In the genomic region with DNA sequence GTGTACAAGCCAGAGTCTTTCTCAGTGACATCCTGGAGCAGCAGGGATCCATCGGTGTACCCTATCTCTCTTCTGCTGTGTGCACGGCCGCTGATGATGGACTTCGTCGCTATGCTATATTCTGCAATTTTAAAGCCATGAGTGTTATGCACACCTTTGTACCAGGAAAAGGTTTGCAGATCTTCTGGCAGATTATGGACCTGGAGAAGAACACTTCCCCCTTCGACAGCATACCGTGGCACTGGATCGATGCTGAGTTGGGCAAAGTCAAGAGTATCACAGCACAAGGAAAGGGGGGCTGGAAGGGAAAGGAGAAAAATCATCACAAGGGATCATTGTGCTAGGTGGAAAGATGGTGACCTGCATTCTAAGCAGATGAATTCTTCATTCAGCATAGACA, we compare ENCODE assay signal across 24 mouse cellular contexts. TPM values are rescaled to one million over a fixed set of nuclear protein-coding genes. Genes with fewer than 3 reads are reported as not detected.
"Had no signal": no experiment of that assay in that cellular context is flagged by ENCODE, and none has a peak within 500 bp of the region (broad histone marks: within the 10 kb centered on the region; RNA-seq: fewer than 3 reads in every experiment).

No protein-coding gene starts in this region.

- H3K4me3 ChIP-seq: neural tube, embryonic 13.5 days; neural tube, embryonic 15.5 days; stomach, embryonic 15.5 days had no signal

- H3K9ac ChIP-seq: neural tube, embryonic 13.5 days; neural tube, embryonic 15.5 days; stomach, embryonic 15.5 days had no signal

- H3K36me3 ChIP-seq: neural tube, embryonic 13.5 days; neural tube, embryonic 15.5 days; stomach, embryonic 15.5 days had no signal

- H3K4me2 ChIP-seq: neural tube, embryonic 13.5 days; neural tube, embryonic 15.5 days; stomach, embryonic 15.5 days had no signal

- H3K27ac ChIP-seq: neural tube, embryonic 13.5 days; neural tube, embryonic 15.5 days; stomach, embryonic 15.5 days; stomach, postnatal 0 days had no signal

- H3K9me3 ChIP-seq: neural tube, embryonic 13.5 days; neural tube, embryonic 15.5 days; stomach, embryonic 15.5 days had no signal

- H3K27me3 ChIP-seq: neural tube, embryonic 13.5 days; neural tube, embryonic 15.5 days; stomach, embryonic 15.5 days had no signal

- H3K4me1 ChIP-seq: neural tube, embryonic 13.5 days; neural tube, embryonic 15.5 days; stomach, embryonic 15.5 days had no signal

- DNase-seq: retina, postnatal 1 day; right cerebral cortex, adult 18-20 months; right cerebral cortex, postnatal 14 days; right cerebral cortex, postnatal 25 days; right cerebral cortex, postnatal 4 days; spleen, adult 18-20 months; thymus, adult 18-20 months; thymus, adult 2 months; thymus, postnatal 14 days; thymus, postnatal 25 days; thymus, postnatal 36 days; thymus, postnatal 4 days had no signal

RNA-seq across cellular contexts. Expression of a gene that starts 7.4 kb away (rescaled TPM):
- total RNA-seq: neutrophil, adult 5-6 weeks had no signal
- polyA plus RNA-seq: neural tube, embryonic 13.5 days; neural tube, embryonic 14.5 days; neural tube, embryonic 15.5 days; spleen, adult 2 months; stomach, embryonic 16.5 days; stomach, postnatal 0 days; testis, adult 2 months; thymus, postnatal 0 days; urinary bladder, adult 2 months had no signal

RNA-seq across cellular contexts. Expression of a gene that starts 40.7 kb away (rescaled TPM):
- total RNA-seq: neutrophil, adult 5-6 weeks had no signal
- polyA plus RNA-seq: neural tube, embryonic 13.5 days; neural tube, embryonic 14.5 days; neural tube, embryonic 15.5 days; spleen, adult 2 months; stomach, embryonic 14.5 days; stomach, embryonic 15.5 days; stomach, embryonic 16.5 days; stomach, postnatal 0 days; testis, adult 2 months; thymus, postnatal 0 days; urinary bladder, adult 2 months had no signal

RNA-seq across cellular contexts. Expression of a gene that starts 42.4 kb away (rescaled TPM):
- total RNA-seq: neutrophil, adult 5-6 weeks had no signal
- polyA plus RNA-seq: neural tube, embryonic 13.5 days; neural tube, embryonic 14.5 days; neural tube, embryonic 15.5 days; spleen, adult 2 months; stomach, embryonic 14.5 days; stomach, embryonic 15.5 days; stomach, embryonic 16.5 days; stomach, postnatal 0 days; testis, adult 2 months had no signal
